Mouse (Mus musculus) T-cell, adult 2 months (primary cell): ENCODE results near the gene Ccnl1.
A peak's percentile ranks its signal among the peaks of the same experiment; 100 is the strongest.

Experiments
- DNase-seq: peaks from one replicate; pipeline ENCODE4 v3.0.0; 2022; ENCODE audit warnings: low spot score

The Ccnl1 gene

GRCm38 (mm10) chr3:65958102-65958839 is at the start of gene Ccnl1:
Gene Ccnl1, minus strand, starts transcription at chr3:65958249.
- DNase-seq: peak; percentile 96

- no peak for DNase-seq
These were observed 46.9 kb upstream of the Ccnl1 start for GRCm38 (mm10) chr3:66004989-66005388.

GRCm38 (mm10) chr3:66004220-66004951 is 46.3 kb upstream of the Ccnl1 start:
- no peak for DNase-seq

GRCm38 (mm10) chr3:66000400-66000799 is 42.4 kb upstream of the Ccnl1 start:
- DNase-seq: no peak

GRCm38 (mm10) chr3:65997360-65998008 is 39.4 kb upstream of the Ccnl1 start:
- no peak for DNase-seq

- DNase-seq: no peak
These were observed 34.6 kb upstream of the Ccnl1 start for GRCm38 (mm10) chr3:65992395-65993340.

- DNase-seq: peak; percentile 44
These were observed 33.1 kb upstream of the Ccnl1 start for GRCm38 (mm10) chr3:65990957-65991646.

GRCm38 (mm10) chr3:65990524-65990923 is 32.5 kb upstream of the Ccnl1 start:
- DNase-seq: no peak

GRCm38 (mm10) chr3:65988711-65989495 is 30.9 kb upstream of the Ccnl1 start:
- DNase-seq: no peak

GRCm38 (mm10) chr3:65976296-65976695 is 18.2 kb upstream of the Ccnl1 start:
- DNase-seq: no peak

- DNase-seq: peak; percentile 25
These were observed 17.3 kb upstream of the Ccnl1 start for GRCm38 (mm10) chr3:65975317-65975716.

GRCm38 (mm10) chr3:65974232-65975058 is 16.4 kb upstream of the Ccnl1 start:
- DNase-seq: peak; percentile 96

- DNase-seq: no peak
These were observed 15.6 kb upstream of the Ccnl1 start for GRCm38 (mm10) chr3:65973501-65974231.

GRCm38 (mm10) chr3:65969196-65969595 is 11.1 kb upstream of the Ccnl1 start:
- DNase-seq: no peak

GRCm38 (mm10) chr3:65966360-65966759 is 8.3 kb upstream of the Ccnl1 start:
- no peak for DNase-seq

GRCm38 (mm10) chr3:65962270-65962930 is 4.4 kb upstream of the Ccnl1 start:
- DNase-seq: no peak

- DNase-seq: no peak
These were observed 2.4 kb upstream of the Ccnl1 start for GRCm38 (mm10) chr3:65960291-65960945.
